Mouse (Mus musculus): ENCODE measurements around the gene Card10. TPM values are rescaled to one million over a fixed set of nuclear protein-coding genes. Genes with fewer than 3 reads are reported as not detected.

Card10 gene
- polyA plus RNA-seq, 1 experiment from 2014 or later, result 2.2 TPM

GRCm38 (mm10) chr15:78807141-78807540 lies 4.3 kb upstream of the Card10 start:
- WGBS, result 71% methylated on average over 3 of the region's 3 CpGs
- ATAC-seq, result no peak
- Histone ChIP-seq H3K9me3 (replicated peaks; ENCODE audit: control insufficient read depth, low read length, poor library complexity, severe bottlenecking) (no peaks in the 10 kb centered on the region), H3K27me3 (ENCODE audit: control insufficient read depth, insufficient read depth, low read depth, low read length) (peaks cover 15% of the 10 kb centered on the region), H3K9ac (ENCODE audit: low read depth, low read length) (no peak overlapping the region), H3K4me1 (ENCODE audit: control insufficient read depth, insufficient read depth, low read length) (peaks cover 9% of the 10 kb centered on the region), H3K36me3 (ENCODE audit: control insufficient read depth, insufficient read depth, low read length) (no peaks in the 10 kb centered on the region), H3K27ac (ENCODE audit: low read length) (no peak overlapping the region), H3K4me2 (ENCODE audit: low read length) (no peak overlapping the region), H3K4me3 (ENCODE audit: low read depth, low read length) (no peak overlapping the region)

GRCm38 (mm10) chr15:78806614-78807013 lies 3.8 kb upstream of the Card10 start:
- WGBS, result 60% methylated on average over 2 of the region's 2 CpGs
- Histone ChIP-seq H3K4me3 (ENCODE audit: low read depth, low read length) (no peak overlapping the region), H3K9ac (ENCODE audit: low read depth, low read length) (no peak overlapping the region), H3K9me3 (replicated peaks; ENCODE audit: control insufficient read depth, low read length, poor library complexity, severe bottlenecking) (no peaks in the 10 kb centered on the region), H3K27ac (ENCODE audit: low read length) (no peak overlapping the region), H3K27me3 (ENCODE audit: control insufficient read depth, insufficient read depth, low read depth, low read length) (peaks cover 21% of the 10 kb centered on the region), H3K4me1 (ENCODE audit: control insufficient read depth, insufficient read depth, low read length) (peaks cover 13% of the 10 kb centered on the region), H3K4me2 (ENCODE audit: low read length) (no peak overlapping the region), H3K36me3 (ENCODE audit: control insufficient read depth, insufficient read depth, low read length) (no peaks in the 10 kb centered on the region)
- ATAC-seq, result no peak

GRCm38 (mm10) chr15:78805351-78805750 lies 2.5 kb upstream of the Card10 start:
- Histone ChIP-seq H3K4me2 (ENCODE audit: low read length) (no peak overlapping the region), H3K27me3 (ENCODE audit: control insufficient read depth, insufficient read depth, low read depth, low read length) (peaks cover 31% of the 10 kb centered on the region), H3K36me3 (ENCODE audit: control insufficient read depth, insufficient read depth, low read length) (no peaks in the 10 kb centered on the region), H3K9me3 (replicated peaks; ENCODE audit: control insufficient read depth, low read length, poor library complexity, severe bottlenecking) (no peaks in the 10 kb centered on the region), H3K27ac (ENCODE audit: low read length) (no peak overlapping the region), H3K4me1 (ENCODE audit: control insufficient read depth, insufficient read depth, low read length) (peaks cover 13% of the 10 kb centered on the region), H3K4me3 (ENCODE audit: low read depth, low read length) (no peak overlapping the region), H3K9ac (ENCODE audit: low read depth, low read length) (no peak overlapping the region)
- whole genome bisulfite sequencing, result 89% methylated on average over 2 of the region's 2 CpGs
- ATAC-seq, result no peak

GRCm38 (mm10) chr15:78804326-78804725 lies 1.5 kb upstream of the Card10 start:
- Histone ChIP-seq H3K9me3 (replicated peaks; ENCODE audit: control insufficient read depth, low read length, poor library complexity, severe bottlenecking) (no peaks in the 10 kb centered on the region), H3K4me1 (ENCODE audit: control insufficient read depth, insufficient read depth, low read length) (peaks cover 13% of the 10 kb centered on the region), H3K27me3 (ENCODE audit: control insufficient read depth, insufficient read depth, low read depth, low read length) (peaks cover 31% of the 10 kb centered on the region), H3K36me3 (ENCODE audit: control insufficient read depth, insufficient read depth, low read length) (no peaks in the 10 kb centered on the region), H3K27ac (ENCODE audit: low read length) (no peak overlapping the region), H3K9ac (ENCODE audit: low read depth, low read length) (no peak overlapping the region), H3K4me3 (ENCODE audit: low read depth, low read length) (no peak overlapping the region), H3K4me2 (ENCODE audit: low read length) (no peak overlapping the region)
- WGBS, result 15% methylated on average over 6 of the region's 6 CpGs
- no peak for ATAC-seq

GRCm38 (mm10) chr15:78803499-78803900 lies 658 bp upstream of the Card10 start:
- H3K4me1 ChIP-seq (ENCODE audit: control insufficient read depth, insufficient read depth, low read length), result peaks cover 15% of the 10 kb centered on the region
- no peak overlapping the region for H3K4me3 ChIP-seq (ENCODE audit: low read depth, low read length)
- H3K9ac ChIP-seq (ENCODE audit: low read depth, low read length), result no peak overlapping the region
- no peak overlapping the region for H3K27ac ChIP-seq (ENCODE audit: low read length)
- peaks cover 31% of the 10 kb centered on the region for H3K27me3 ChIP-seq (ENCODE audit: control insufficient read depth, insufficient read depth, low read depth, low read length)
- H3K36me3 ChIP-seq (ENCODE audit: control insufficient read depth, insufficient read depth, low read length), result no peaks in the 10 kb centered on the region
- 6% methylated on average over 8 of the region's 8 CpGs for WGBS
- ATAC-seq, result 0 out of 2 replicates have a peak, but pooled peaks have one; percentile 5
- H3K9me3 ChIP-seq (replicated peaks; ENCODE audit: control insufficient read depth, low read length, poor library complexity, severe bottlenecking), result no peaks in the 10 kb centered on the region
- H3K4me2 ChIP-seq (ENCODE audit: low read length), result no peak overlapping the region

GRCm38 (mm10) chr15:78801971-78802741 lies 686 bp downstream of the Card10 start:
- peaks cover 31% of the 10 kb centered on the region for H3K27me3 ChIP-seq (ENCODE audit: control insufficient read depth, insufficient read depth, low read depth, low read length)
- H3K4me2 ChIP-seq (ENCODE audit: low read length), result peak overlapping the region; percentile 80
- H3K36me3 ChIP-seq (ENCODE audit: control insufficient read depth, insufficient read depth, low read length), result no peaks in the 10 kb centered on the region
- H3K27ac ChIP-seq (ENCODE audit: low read length), result no peak overlapping the region
- 3% methylated on average over 63 of the region's 67 CpGs for WGBS
- 0 out of 2 replicates have a peak, but pooled peaks have one; percentile 6 for ATAC-seq
- H3K9ac ChIP-seq (ENCODE audit: low read depth, low read length), result peak overlapping the region; percentile 69
- peaks cover 15% of the 10 kb centered on the region for H3K4me1 ChIP-seq (ENCODE audit: control insufficient read depth, insufficient read depth, low read length)
- H3K4me3 ChIP-seq (ENCODE audit: low read depth, low read length), result peak overlapping the region; percentile 54
- H3K9me3 ChIP-seq (replicated peaks; ENCODE audit: control insufficient read depth, low read length, poor library complexity, severe bottlenecking), result no peaks in the 10 kb centered on the region

GRCm38 (mm10) chr15:78801571-78801970 lies 1.3 kb downstream of the Card10 start:
- Histone ChIP-seq H3K36me3 (ENCODE audit: control insufficient read depth, insufficient read depth, low read length) (no peaks in the 10 kb centered on the region), H3K4me2 (ENCODE audit: low read length) (peak overlapping the region; percentile 80; the same call in 1 of the 2 replicates), H3K4me1 (ENCODE audit: control insufficient read depth, insufficient read depth, low read length) (peaks cover 15% of the 10 kb centered on the region), H3K4me3 (ENCODE audit: low read depth, low read length) (no peak overlapping the region; the same call in 1 of the 2 replicates), H3K27me3 (ENCODE audit: control insufficient read depth, insufficient read depth, low read depth, low read length) (peaks cover 31% of the 10 kb centered on the region), H3K9ac (ENCODE audit: low read depth, low read length) (no peak overlapping the region), H3K9me3 (replicated peaks; ENCODE audit: control insufficient read depth, low read length, poor library complexity, severe bottlenecking) (no peaks in the 10 kb centered on the region), H3K27ac (ENCODE audit: low read length) (no peak overlapping the region)
- WGBS, result 73% methylated on average over 8 of the region's 9 CpGs
- no peak for ATAC-seq

GRCm38 (mm10) chr15:78799029-78799428 lies 3.8 kb downstream of the Card10 start:
- no peak overlapping the region for H3K4me2 ChIP-seq (ENCODE audit: low read length)
- 26% methylated on average over 21 of the region's 21 CpGs for WGBS
- no peak for ATAC-seq
- no peak overlapping the region for H3K9ac ChIP-seq (ENCODE audit: low read depth, low read length)
- peaks cover 15% of the 10 kb centered on the region for H3K4me1 ChIP-seq (ENCODE audit: control insufficient read depth, insufficient read depth, low read length)
- H3K9me3 ChIP-seq (replicated peaks; ENCODE audit: control insufficient read depth, low read length, poor library complexity, severe bottlenecking), result no peaks in the 10 kb centered on the region
- no peak overlapping the region for H3K27ac ChIP-seq (ENCODE audit: low read length)
- H3K27me3 ChIP-seq (ENCODE audit: control insufficient read depth, insufficient read depth, low read depth, low read length), result peaks cover 26% of the 10 kb centered on the region
- H3K36me3 ChIP-seq (ENCODE audit: control insufficient read depth, insufficient read depth, low read length), result no peaks in the 10 kb centered on the region
- H3K4me3 ChIP-seq (ENCODE audit: low read depth, low read length), result no peak overlapping the region

- peaks cover 5% of the 10 kb centered on the region; the same call in 1 of the 2 replicates for H3K4me1 ChIP-seq (ENCODE audit: control insufficient read depth, insufficient read depth, low read length)
- H3K36me3 ChIP-seq (ENCODE audit: control insufficient read depth, insufficient read depth, low read length), result no peaks in the 10 kb centered on the region
- H3K27ac ChIP-seq (ENCODE audit: low read length), result no peak overlapping the region
- no peaks in the 10 kb centered on the region for H3K9me3 ChIP-seq (replicated peaks; ENCODE audit: control insufficient read depth, low read length, poor library complexity, severe bottlenecking)
- no peak overlapping the region for H3K4me2 ChIP-seq (ENCODE audit: low read length)
- no peak for ATAC-seq
- no peak overlapping the region for H3K4me3 ChIP-seq (ENCODE audit: low read depth, low read length)
- H3K9ac ChIP-seq (ENCODE audit: low read depth, low read length), result no peak overlapping the region
- H3K27me3 ChIP-seq (ENCODE audit: control insufficient read depth, insufficient read depth, low read depth, low read length), result peaks cover 15% of the 10 kb centered on the region
- WGBS, result 87% methylated on average over 8 of the region's 8 CpGs
These were observed 5.8 kb downstream of the Card10 start for GRCm38 (mm10) chr15:78797060-78797329.
